Mouse (Mus musculus) kidney, postnatal 25 days (tissue): ENCODE data around the gene Pwwp2b.
A peak's percentile ranks its signal among the peaks of the same experiment; 100 is the strongest.

Experiments
- DNase-seq, 2 experiments: peaks; one replicate each; pipeline ENCODE4 v3.0.0; 2021; ENCODE audit warnings: mixed read lengths in 2 of 2

The Pwwp2b gene

DNA sequence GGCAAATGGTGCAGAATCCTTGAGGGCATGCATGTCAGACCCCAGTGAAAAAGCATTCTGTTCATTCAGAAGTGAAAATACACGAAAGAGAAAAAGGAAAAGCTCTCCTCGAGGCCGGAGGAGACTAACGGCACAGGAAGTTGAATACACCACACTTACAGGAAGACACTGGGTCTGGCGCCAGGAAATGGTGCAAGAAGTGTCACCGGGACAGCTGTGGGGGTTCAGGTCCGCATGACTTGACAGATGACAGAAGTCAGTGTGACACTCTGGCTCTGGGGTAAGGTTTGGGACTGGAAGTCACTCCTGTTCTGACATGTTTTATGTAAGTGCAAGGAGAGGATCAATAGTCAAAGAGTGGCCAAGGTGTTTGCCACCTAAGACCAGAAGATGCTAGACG lies 23.6 kb upstream of the Pwwp2b start:
- peak; percentile 70 to 78 for DNase-seq

DNA sequence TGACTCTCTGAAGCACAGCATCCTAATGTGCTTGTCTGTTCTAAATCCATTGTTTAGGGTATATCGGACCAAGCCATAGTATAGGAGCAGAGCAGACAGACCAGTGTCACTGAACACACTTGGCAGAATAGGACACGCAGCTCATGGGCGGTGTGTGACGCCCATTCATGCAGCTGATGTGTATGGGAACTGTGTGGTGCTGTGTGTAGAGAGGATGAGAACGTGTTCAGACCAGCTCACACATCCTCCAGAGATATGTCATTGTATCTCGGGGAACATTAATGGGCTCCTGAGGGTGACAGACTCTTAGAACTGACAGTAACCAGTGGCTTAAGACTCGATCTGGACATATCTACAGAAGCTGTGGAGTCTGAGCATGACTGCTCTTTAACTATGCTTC lies 21.9 kb upstream of the Pwwp2b start:
- peak in 1 of 2 experiments; percentile 18 for DNase-seq

DNA sequence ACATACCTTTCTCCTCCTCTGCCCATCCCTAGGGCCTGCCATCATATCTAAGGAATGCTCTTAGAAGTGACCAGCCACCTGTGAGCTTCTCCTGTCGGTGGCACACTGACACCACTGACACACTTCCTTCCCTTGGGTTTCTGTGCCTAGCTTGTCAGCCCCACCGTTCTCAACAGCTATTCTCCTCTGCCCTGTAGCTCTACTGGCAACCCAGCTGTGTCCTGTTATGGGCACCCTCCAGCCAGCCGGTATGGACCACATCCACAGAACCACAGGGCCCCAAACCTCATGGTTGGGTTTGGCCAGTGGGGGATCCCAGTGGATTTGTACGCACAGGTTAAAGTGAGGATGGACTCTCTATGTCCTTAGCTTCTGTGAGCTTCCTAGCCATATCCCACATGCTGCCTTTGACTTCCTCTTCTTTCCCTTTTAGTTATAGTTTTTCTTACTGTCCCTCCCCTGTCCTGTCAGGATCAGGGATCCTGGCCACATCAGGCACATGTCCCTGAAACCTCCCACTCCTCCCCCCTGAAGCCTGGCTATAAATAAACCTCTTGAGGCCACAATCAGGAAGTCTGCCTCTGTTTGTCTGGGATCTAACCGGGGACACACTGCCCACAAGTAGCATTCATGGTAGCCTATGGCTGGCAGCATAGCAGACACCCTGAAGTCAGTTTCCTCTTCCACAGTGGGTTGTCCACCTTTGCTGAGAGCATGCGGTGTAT lies 19.7 kb upstream of the Pwwp2b start:
- peak in 1 of 2 experiments; percentile 35 for DNase-seq

DNA sequence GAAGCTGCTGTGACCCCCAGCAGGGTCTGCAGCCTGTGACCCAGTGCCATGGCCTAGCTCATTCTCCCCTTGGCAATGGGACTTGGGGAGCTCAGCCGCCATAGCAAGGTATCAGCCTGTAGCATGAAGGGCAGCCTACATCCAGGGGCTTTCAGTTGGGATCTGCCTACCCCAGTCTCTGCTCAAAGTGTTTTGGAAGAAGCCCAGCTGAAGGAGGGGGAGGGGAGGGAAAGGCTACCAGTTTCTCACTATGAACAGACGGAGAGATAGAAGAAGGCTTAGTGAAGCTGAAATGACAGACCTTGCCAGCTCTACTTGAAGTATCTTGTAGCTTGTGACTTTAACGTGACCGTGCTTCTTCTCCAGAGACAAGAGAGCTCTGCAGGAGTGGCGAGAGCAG lies 18.4 kb upstream of the Pwwp2b start:
- DNase-seq, result no peak

DNA sequence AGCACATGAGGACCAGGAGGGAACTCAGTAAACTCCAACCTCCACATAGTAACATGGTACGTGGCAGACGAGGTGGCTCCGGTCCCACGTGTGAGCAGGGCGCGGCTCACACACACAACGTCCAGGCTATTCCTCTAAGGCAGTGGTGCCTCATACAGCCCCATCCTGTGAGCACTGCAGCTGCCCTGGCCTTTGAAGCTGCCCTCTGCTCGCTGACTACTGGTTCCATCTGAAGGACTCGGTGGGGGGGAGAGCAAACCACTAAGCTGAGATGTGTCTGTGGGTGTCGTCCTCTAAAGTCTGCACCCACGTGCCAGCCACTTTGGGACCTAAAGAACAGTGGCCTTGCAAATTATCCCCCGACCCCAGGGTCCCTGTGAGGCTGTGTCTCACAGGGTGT lies 18.0 kb upstream of the Pwwp2b start:
- DNase-seq, result no peak

DNA sequence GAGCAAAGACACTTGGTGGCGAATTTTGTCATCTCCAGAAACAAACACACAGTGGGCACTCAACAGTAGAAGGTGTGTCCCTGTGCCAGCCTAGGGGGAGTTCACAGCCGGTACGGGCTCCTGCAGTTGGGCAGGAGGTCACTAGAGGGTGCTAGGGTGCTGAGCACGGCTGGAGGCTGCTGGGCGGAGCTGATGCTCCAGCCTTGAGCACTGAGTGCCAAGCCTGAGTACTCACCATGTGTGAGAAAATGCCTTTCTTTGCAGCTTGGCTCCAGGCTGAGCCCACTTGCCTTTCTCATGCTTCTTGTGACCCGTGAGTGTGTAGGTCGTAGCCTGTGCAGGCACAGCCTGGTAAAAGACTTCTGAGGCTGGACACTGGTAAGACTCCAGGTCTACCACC lies 14.6 kb upstream of the Pwwp2b start:
- DNase-seq, result peak; percentile 90

DNA sequence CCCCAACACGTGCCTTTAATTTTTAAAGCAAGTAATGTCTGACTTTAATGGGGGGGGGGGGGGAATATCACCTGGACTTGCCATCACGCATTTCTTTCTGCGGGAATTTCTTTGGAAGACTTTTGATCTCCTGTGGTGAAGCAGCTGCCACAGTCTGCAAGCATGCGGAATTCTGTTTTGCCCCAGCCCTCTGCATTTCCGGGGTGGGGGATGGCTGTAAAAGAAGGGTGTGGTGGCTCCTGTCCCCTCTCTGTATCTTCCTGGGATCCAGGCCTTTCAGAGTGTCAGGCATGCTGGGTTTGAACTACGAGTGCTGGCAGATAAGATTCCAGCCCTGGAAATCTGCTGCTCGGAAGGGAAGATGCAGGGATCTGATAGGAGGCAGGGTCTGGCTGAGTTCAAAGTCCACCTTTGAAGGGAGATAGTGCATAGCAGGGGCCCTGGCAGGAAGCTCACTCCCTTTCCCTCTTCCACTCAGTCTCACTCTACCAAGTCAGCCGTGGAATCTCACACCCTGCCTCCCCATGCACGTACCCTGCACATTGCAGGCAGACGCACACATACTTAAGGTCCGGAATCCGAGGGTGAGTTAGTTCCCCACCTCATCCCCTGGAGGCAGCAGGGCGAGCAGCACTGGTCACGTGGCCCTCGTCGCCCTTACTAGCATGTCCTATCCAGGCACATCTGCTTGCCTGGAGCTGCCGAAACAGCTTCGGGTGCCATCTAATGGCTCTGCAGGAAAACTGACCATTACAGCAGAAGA lies 13.7 kb upstream of the Pwwp2b start:
- peak; percentile 72 to 83 for DNase-seq

DNA sequence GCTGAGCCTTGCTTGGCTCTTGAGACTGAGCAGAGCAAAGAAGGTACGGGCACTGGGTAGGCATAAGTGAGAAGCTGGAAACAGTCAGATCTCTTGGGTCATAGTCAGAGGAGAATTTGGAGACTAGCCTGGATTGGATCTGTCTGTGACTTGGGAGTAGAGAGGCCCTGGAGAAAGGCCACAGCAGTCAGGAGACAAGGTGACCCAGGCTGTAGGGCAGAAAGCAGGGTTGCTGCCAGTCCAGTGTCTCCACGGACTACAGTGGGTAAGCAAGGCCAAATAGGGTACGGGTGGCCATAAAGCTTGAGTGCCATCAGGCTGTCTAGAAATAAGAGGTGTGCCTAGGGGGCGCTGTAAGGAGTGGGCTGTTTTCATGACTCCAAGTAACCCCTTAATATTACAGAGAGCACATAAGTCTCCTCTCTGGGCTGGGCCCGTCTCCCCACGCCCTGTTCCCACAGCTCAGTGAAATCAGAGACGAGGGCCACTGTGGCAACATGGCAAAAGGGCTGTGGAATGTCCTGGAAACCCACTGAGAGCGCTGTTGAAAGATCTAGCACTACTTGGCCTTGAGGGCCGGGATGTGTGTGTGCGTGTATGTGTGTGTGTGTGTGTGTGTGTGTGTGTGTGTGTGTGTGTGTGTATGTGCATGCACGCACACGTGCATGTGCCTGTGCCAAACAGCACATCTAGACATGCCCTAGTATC lies 12.5 kb upstream of the Pwwp2b start:
- DNase-seq, result peak in 1 of 2 experiments; percentile 52

DNA sequence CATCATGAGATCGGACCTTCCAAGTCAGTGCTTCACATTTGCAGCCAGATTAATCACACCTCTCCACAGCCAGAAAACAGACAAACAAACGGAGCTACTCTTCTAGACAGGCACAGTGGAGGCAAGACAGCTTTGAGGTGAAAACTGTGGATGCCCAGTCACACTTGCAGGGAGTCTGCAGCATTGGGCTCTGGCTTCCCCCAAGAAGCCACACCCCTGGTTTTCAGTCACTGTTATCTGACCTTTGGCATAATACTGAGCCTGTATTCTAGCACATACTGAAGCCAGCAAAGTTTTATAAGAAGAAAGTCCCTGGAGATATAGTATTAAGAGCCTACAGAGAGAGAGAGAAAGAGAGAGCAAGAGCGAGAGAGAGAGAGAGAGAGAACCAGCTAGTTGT lies 8.8 kb upstream of the Pwwp2b start:
- DNase-seq, result no peak

DNA sequence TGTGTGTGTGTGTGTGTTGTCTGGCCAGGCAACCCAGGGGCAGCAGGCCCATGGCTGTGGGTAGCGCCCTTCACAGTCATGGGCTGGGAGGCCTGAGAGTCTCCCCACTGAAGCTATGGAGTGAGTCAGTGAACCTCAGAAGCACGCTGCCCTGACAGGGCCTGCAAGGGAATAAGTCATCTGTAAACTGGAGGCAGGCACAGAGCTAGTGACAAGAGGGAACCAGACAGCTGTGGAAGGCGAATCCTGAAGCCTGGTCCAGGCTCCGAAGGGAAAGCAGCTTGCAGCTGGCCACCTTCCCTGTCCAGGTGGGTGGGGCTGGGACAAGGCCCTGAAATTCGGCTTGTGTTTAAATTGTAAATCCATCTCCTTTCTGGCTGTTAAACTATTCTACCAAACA lies 2.2 kb upstream of the Pwwp2b start:
- DNase-seq, result no peak

DNA sequence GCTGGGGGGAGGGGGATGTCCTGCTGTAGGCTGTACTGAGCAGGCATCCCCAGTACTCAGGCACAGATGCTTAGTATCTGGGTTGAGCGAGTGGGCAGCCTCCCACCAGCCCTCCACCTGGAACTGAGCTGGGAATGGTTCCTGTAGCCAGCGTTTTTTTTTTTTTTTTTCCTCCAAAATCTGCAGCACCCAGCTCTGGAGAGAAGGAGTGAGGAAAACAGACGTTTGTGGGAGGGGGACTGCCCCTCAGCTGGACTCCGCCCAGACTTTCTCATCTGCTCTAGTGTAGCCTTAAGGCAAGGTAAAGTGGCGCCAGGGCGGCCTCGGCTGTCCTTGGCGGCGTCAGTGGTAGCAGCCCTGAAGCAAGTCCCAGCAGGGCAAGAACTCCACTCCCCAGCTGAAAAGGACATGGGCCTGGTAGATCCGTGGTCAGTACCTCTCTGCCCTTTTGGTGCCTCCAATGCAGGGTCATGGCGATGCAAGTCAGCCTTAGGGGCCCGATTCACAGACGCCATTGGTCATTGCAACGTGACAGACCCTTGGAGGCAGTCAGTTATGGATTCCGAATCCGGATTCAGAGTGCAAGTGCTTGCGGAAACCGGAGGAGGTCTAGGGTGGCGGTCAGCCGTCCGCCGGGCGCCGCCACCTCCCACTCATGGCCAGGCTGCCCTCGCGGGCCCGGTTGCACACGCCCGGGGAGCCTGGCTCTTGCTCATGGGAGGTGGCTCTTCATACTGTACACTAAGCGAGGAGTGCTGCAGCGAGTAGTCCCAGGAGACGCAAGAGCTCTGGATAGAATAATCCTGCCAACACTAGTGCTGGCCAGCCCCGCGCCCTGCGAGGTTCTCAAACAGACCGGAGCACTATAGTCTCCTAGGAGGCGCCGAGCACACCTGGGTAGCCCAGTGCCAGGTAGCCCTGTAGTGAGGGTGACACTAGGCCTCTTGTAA lies 1.1 kb upstream of the Pwwp2b start:
- DNase-seq, result peak; percentile 50 to 74

DNA sequence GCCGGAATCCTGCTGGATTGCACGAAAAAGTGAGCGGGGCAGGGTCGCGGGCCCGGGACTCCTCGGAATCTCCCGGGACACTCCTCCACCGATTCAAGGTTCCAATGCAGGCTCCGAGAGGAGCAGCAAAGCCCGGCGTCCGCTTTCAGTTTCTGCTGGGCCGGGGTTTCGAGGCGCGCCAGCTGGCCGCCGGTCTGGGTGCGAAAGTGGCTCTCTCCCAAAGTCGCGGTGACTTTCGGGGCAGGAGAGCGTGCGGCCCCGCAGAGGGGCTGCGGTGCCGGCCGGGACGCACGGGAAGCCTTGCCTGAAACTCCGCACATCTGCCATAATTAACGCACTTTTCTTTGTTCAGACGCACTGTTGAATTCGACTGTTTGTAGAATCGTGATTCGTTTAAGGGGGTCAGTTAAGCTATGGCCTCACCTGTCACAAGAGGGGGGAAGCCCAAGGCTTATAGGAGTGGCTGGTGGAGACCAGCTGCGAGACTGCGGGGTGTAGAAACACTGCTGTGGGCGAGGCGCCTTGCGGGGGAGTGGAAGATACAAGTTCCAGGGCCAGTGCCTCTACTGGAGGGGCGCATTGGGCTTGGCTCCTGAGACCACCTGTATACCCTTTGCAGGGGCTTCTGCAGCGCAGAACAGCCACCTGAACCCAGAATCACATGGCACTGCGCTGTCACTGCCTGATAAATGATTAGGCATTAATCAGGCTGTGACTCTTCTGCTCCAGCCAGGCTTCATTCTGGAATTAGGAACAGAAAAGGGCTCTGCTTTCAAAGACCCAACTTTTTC lies 528 bp downstream of the Pwwp2b start:
- peak in 1 of 2 experiments; percentile 6 for DNase-seq

DNA sequence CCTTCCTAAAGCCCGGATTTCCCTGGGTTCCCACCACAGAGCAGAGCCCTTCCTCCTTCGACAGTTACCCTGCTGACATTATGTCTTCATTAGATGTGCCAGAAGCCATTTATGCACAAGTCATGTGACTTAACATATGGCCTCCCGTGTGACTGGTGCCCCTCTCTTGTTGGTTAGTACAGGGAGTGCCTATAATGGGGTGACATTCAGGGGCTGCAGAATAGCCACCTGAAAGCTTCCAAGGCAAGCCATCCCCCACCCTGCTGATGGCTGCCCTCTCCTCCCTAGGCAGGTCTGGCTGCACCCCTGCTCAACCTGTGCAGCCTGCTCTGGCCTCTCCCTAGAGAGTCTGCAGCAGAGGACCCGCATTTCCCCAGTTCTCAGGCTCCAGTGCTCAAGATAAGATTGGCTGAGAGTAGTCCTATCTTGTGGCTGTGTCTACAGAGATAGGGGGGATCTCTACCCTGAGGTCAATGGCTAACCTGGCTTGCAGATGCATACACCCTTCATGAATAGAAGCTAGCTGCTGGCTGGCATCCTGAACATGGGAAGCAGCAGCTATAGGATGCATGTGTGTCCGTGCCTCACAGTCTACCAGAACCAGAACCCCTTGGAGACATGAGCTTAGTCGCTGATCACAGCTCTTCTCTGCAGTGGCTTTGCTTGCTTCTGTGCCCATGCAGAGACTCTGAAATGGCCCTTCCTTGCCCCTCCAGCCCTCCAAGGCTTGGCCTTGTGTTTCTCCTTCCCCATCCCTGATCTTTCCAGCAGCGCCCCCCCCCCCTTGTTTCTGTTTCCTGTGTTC lies 1.3 kb downstream of the Pwwp2b start:
- no peak for DNase-seq

DNA sequence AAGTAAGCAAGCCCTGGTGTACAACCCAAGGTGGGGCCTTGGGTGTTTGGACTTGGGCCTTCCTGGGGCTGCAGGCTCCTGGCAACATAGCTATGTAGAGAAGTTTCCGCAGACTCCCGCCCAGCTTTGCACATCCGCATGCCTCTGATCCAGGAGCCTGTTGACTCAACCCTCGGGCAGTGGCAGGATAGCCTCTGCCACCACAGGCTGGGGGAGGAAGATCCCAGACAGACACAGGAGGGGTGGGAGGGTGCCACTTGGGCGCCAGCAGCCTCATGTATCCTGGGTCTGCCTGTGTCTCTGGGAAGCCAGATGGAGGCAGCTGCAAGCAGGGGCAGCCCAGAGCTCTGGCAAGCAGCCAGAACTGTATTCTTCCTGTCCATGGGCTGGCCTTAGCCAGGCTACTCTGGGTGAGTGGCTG lies 3.6 kb downstream of the Pwwp2b start:
- DNase-seq, result peak; percentile 81 to 86

DNA sequence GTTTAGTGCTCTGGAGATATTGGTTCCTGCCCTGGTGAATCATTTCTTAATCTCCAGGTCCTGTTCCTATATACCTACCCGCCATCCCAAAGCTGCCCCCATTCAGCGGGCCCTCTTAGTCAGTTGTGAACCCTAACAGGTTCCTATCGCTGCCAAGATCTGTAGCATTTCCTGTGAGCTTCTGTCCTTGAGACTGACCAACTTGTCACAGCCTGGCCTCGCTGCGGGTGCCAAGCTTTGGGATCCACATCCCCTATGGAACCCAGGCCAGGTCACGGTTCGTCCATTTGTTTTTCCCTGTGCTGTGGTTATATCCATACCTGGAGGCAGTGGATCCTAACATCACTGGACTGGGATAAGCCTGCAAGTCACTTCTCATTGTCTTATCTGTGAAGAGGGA lies 4.3 kb downstream of the Pwwp2b start:
- no peak for DNase-seq

DNA sequence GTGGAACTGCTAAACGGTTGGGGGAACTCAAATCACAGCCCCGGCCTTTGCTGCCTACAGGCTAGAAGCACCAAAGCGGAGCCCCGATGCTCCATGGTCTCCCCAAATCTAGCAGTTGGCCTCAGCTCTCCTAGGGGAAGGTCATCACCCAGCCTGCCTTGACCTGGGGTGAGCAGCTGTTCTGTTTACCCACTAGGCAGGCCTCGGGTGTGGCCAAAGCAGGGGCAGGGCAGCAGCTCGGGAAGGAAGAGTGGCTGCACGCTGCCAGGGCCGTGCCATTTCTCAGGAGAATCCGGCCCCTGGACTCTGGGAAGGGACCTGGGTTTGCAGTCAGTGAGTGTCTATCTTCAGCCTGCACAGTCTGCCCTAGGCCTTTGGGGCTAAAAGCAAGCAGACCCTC lies 4.7 kb downstream of the Pwwp2b start:
- DNase-seq, result peak in 1 of 2 experiments; percentile 52

DNA sequence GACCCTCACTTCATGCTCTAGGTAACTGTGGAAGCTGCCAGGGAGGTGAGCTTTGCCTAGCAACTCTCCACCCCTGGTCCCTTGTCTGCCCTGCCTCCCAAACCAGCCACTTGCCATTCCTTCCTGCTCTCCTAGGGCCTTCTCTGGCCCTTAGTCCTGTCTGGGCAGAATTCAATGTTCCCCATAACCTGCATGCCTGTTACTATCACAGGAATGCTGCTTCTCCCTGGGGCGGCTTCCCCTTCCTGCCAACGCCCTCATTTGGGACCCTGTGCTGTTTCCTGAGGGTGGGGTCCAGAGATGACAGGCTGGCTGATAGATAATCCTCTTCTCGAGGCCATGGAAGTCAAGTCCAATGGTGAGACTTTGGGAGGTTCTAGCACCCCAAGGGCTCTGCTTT lies 5.2 kb downstream of the Pwwp2b start:
- no peak for DNase-seq

DNA sequence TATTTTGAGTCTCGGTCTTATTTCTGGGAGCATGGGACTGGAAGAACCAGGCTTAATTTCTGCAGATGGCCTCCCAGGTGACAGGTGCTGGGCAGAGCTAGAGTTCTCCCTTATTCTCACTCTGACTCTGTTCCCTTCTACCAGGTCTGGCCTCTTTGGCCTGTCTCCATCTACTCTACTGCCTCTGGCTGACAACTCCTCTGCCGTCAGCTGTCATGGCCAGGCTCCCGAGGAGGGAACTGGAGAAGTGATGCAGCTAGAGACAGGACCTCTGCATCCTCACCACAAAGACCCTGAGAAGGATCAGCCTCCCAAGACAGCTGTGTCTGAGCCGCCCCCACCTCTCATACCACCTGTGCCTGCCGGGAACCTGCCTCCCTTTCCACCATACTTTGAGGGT lies 6.3 kb downstream of the Pwwp2b start:
- DNase-seq, result no peak

DNA sequence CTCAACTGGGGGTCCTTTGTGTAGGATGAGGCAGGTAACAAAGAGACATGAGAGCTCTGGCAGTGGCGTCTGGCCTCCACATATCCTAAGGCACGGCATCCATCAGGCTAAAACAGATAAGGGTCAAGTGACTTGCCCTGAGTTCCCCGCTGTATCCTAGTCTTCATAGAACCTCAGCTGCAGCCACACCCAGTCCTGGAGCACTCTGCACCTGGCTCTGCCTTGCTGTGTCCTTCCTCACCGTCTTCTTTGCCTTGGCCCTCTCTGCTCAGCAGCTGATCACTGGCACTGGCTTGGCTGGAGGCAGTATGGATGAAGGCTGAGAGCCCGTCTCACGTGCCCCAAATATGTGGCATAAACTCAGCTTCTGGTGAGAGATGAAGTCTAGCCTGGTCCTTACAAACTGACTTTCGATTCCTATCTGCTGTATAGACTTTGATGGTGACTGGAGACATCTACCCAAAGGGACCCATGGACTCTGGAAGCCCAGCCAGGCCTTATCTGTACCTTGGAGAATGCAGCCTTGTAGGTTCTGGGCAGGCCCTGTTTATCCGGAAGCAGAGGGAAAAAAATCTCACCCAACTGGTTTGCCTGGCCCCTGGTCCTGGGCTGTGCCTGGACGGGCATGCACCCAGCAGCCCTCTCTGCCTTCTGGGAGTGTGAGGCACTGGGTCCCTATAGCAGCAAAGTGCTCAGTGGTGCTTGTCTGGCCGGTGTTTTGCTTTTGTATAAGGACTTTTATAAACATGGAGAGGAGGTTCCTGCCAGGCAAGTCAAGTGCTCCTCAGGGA lies 9.7 kb downstream of the Pwwp2b start:
- peak; percentile 64 to 86 for DNase-seq

DNA sequence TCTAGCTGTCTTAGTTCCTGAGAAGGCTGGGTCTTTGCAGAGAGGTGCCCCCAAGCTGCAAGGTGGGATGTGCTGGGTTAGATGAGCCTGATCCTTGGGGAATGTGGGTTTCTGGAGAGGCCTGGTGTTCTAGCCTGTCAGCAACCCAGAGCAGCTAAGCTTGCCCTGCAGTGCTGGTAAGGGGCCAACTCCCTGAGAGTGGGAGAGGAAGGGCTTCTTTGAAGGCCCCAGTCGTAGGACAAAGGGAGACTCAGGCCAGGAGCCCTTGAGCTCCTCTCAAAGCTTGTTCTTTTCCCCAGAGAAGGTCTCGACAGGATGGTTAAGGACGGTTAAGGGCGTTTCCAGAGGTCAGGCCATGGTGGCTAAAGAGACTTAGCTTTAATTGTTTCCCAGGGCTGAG lies 16.1 kb downstream of the Pwwp2b start:
- no peak for DNase-seq
